Mouse (Mus musculus) embryonic fibroblast, embryonic 13.5 days (primary cell): ENCODE results near the gene Abi1.
A peak's percentile ranks its signal among the peaks of the same experiment; 100 is the strongest.

Experiments used
- CTCF ChIP-seq: IDR thresholded peaks from 2 replicates; pipeline ENCODE4 v1.5.1; 2011; ENCODE audit warnings: mild to moderate bottlenecking, control low read depth, low read length, moderate library complexity, borderline replicate concordance; ENCODE audit not compliant: insufficient read depth
- POLR2A ChIP-seq: IDR thresholded peaks from 2 replicates; pipeline ENCODE4 v1.6.1; 2011; ENCODE audit warnings: low read depth, mild to moderate bottlenecking, control low read depth, low read length, moderate library complexity

DNA sequence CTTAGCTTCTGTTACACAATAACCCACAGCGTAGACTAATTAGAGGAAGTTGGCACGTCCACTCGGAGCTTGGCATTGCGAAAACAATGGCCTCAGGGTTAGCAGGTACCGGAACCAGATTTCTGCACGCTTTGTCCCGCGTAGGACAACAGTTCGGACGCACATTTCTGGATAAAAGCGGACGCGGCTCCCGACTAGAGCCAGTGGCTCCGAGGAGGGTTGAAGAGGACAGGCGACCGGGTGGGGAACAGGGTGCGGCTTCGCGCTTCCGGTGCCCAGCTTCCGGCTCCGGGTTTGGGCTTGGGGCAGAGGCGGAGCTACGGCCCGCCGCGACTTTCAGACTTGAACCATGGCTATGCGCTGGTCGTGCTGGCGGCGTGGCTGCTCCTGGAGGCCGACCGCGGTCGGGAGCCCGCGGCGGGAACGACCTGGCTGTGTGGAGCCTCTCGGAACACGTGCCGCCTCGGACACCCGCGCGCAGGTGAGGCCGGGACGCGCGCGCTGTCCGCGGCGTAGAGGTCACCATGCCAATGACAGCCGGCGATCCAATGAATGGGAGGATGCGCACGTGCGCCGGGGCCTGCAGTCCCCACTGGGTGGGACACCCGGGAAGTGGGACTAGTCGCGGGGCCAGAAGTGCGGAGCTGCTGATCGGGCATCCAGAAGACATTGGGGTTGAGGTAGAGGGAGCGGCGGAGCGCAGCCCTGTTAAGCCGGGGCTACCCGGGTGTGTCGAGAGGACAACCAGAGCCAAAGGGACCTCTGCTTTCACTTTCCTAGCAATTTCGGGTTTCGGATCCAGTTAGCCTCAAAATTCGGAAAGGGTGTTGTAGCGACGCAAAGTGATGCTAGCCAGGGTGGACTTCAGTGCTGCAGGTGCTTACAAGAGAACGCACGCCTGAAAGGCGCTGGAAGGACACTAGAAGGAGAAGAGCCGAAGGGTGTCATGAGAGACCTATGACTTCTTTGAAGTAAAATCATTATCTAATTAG, 144.5 kb downstream of the Abi1 start, which contains the start of gene Pdss1:
- TF ChIP-seq CTCF = no peak
- peak; percentile 79 for TF ChIP-seq POLR2A
